Mouse (Mus musculus): ENCODE measurements at regions not wholly inside any gene's neighbourhood (a gene's known extent, or its start where the extent isn't known, plus 50 kb on each side); places are given as distances from the start of the nearest gene placed in this dataset.

GRCm38 (mm10) chrX:99609591-99609990 lies 138.5 kb upstream of the Pja1 start:
- TF ChIP-seq CTCF (IDR thresholded peaks at IDR 0.05; ENCODE audit: low read depth) (no peak), EP300 (optimal IDR thresholded peaks at IDR 0.05) (no peak)

Data from stomach, postnatal 0 days (tissue).